Mouse (Mus musculus) hindbrain, embryonic 13.5 days (tissue): Measurements from ENCODE around the gene Mrps27. TPM values are rescaled to one million over a fixed set of nuclear protein-coding genes. Genes with fewer than 3 reads are reported as not detected.

Source experiments
- ATAC-seq: fragments of 200-750 bp; cut with Nextera tagmentation; 2 replicates; pipeline ENCODE4 v1.8.0; 2017; ENCODE audit warnings: moderate TSS enrichment; ENCODE audit not compliant: low FRiP score
- H3K27ac ChIP-seq: fragments of 300-500 bp; sonication (generic); 2 replicates; pipeline ENCODE4 v1.5.1; 2015; ENCODE audit warnings: inconsistent platforms, mild to moderate bottlenecking, moderate library complexity
- H3K27me3 ChIP-seq: fragments of 300-500 bp; sonication (generic); 2 replicates; pipeline ENCODE4 v1.6.1; 2015; ENCODE audit warnings: mild to moderate bottlenecking, inconsistent platforms
- H3K36me3 ChIP-seq: fragments of 300-500 bp; sonication (generic); 2 replicates; pipeline ENCODE4 v1.6.1; 2015; ENCODE audit warnings: mild to moderate bottlenecking, inconsistent platforms
- H3K4me1 ChIP-seq: fragments of 300-500 bp; sonication (generic); replicated peaks from 2 replicates; pipeline ENCODE4 v1.6.1; 2015; ENCODE audit warnings: inconsistent platforms
- H3K4me2 ChIP-seq: fragments of 300-500 bp; sonication (generic); 2 replicates; pipeline ENCODE4 v1.6.1; 2015; ENCODE audit warnings: inconsistent platforms, mild to moderate bottlenecking, moderate library complexity
- H3K4me3 ChIP-seq: fragments of 300-500 bp; sonication (generic); 2 replicates; pipeline ENCODE4 v1.5.1; 2015; ENCODE audit warnings: mild to moderate bottlenecking, inconsistent platforms
- H3K9ac ChIP-seq: fragments of 300-500 bp; sonication (generic); 2 replicates; pipeline ENCODE4 v1.6.1; 2015; ENCODE audit warnings: mild to moderate bottlenecking, inconsistent platforms
- H3K9me3 ChIP-seq: fragments of 300-500 bp; sonication (generic); 2 replicates; pipeline ENCODE4 v1.6.1; 2016; ENCODE audit warnings: inconsistent platforms
- WGBS: fragments of 180-500 bp; shearing (Covaris S2); methylation state at CpG from one replicate; pipeline ENCODE4 v1.1.7; 2015; 5-methylcytosine and 5-hydroxymethylcytosine counted together
- polyA plus RNA-seq: library from polyadenylated mRNA; unstranded; fragments of >200 nt; fragmentation: Nextera tagmentation; extraction: Ambion mirVana; gene quantifications from 2 replicates; pipeline ENCODE4 v1.2.1, GENCODE M21; 2015

The Mrps27 gene
- polyA plus RNA-seq, 1 experiment from 2014 or later, result 35.7 TPM

GRCm38 (mm10) chr13:99355072-99355471, 10.5 kb downstream of the Mrps27 start:
- Histone ChIP-seq H3K27ac (no peak overlapping the region), H3K4me1 (peaks cover 18% of the 10 kb centered on the region), H3K27me3 (no peaks in the 10 kb centered on the region), H3K4me2 (no peak overlapping the region), H3K9me3 (no peaks in the 10 kb centered on the region), H3K9ac (peak overlapping the region; percentile 19; the same call in 1 of the 2 replicates), H3K36me3 (peaks cover 10% of the 10 kb centered on the region), H3K4me3 (no peak overlapping the region)
- ATAC-seq, result no peak
- 91% methylated on average over 6 of the region's 6 CpGs for WGBS

- H3K4me2 ChIP-seq, result no peak overlapping the region
- ATAC-seq, result no peak
- peaks cover 18% of the 10 kb centered on the region for H3K4me1 ChIP-seq
- no peaks in the 10 kb centered on the region for H3K27me3 ChIP-seq
- H3K27ac ChIP-seq, result no peak overlapping the region
- H3K4me3 ChIP-seq, result no peak overlapping the region
- WGBS, result 76% methylated on average over 7 of the region's 7 CpGs
- no peaks in the 10 kb centered on the region for H3K9me3 ChIP-seq
- H3K9ac ChIP-seq, result no peak overlapping the region
- H3K36me3 ChIP-seq, result peaks cover 6% of the 10 kb centered on the region
Observed at GRCm38 (mm10) chr13:99355861-99356260, 11.3 kb downstream of the Mrps27 start.

GRCm38 (mm10) chr13:99356428-99357265, 12.1 kb downstream of the Mrps27 start:
- Histone ChIP-seq H3K36me3 (0 out of 2 replicates have a peak, but pooled peaks cover 1% of the 10 kb centered on the region), H3K9me3 (no peaks in the 10 kb centered on the region), H3K4me1 (peaks cover 18% of the 10 kb centered on the region), H3K9ac (no peak overlapping the region), H3K27ac (no peak overlapping the region), H3K4me2 (no peak overlapping the region), H3K27me3 (no peaks in the 10 kb centered on the region), H3K4me3 (no peak overlapping the region)
- ATAC-seq, result no peak
- 34% methylated on average over 9 of the region's 9 CpGs for WGBS

- Histone ChIP-seq H3K4me3 (no peak overlapping the region), H3K4me1 (peaks cover 12% of the 10 kb centered on the region), H3K27me3 (no peaks in the 10 kb centered on the region), H3K27ac (no peak overlapping the region), H3K9ac (no peak overlapping the region), H3K9me3 (no peaks in the 10 kb centered on the region), H3K4me2 (no peak overlapping the region), H3K36me3 (no peaks in the 10 kb centered on the region)
- peak; percentile 67; the same call in 1 of the 2 replicates for ATAC-seq
- 71% methylated on average over 14 of the region's 14 CpGs for WGBS
Observed at GRCm38 (mm10) chr13:99358921-99359320, 14.3 kb downstream of the Mrps27 start.

GRCm38 (mm10) chr13:99363866-99364265, 19.3 kb downstream of the Mrps27 start:
- H3K4me2 ChIP-seq, result no peak overlapping the region

GRCm38 (mm10) chr13:99366422-99367175, 22.0 kb downstream of the Mrps27 start:
- WGBS, result 89% methylated on average over 5 of the region's 5 CpGs
- H3K27me3 ChIP-seq, result no peaks in the 10 kb centered on the region
- H3K4me2 ChIP-seq, result no peak overlapping the region
- H3K9ac ChIP-seq, result no peak overlapping the region
- H3K4me1 ChIP-seq, result peaks cover 7% of the 10 kb centered on the region; the same call in 1 of the 2 replicates
- peaks cover 13% of the 10 kb centered on the region for H3K36me3 ChIP-seq
- H3K9me3 ChIP-seq, result no peaks in the 10 kb centered on the region
- H3K27ac ChIP-seq, result no peak overlapping the region
- no peak overlapping the region for H3K4me3 ChIP-seq
- ATAC-seq, result no peak

More at GRCm38 (mm10) chr13:99363866-99364265, 19.3 kb downstream of the Mrps27 start:
- peaks cover 13% of the 10 kb centered on the region for H3K36me3 ChIP-seq
- no peak overlapping the region for H3K9ac ChIP-seq
- H3K4me1 ChIP-seq, result peaks cover 8% of the 10 kb centered on the region; the same call in 1 of the 2 replicates
- 33% methylated on average over 4 of the region's 4 CpGs for WGBS
- H3K27ac ChIP-seq, result no peak overlapping the region
- no peaks in the 10 kb centered on the region for H3K9me3 ChIP-seq
- H3K4me3 ChIP-seq, result no peak overlapping the region
- ATAC-seq, result no peak
- H3K27me3 ChIP-seq, result no peaks in the 10 kb centered on the region

- H3K4me1 ChIP-seq, result peaks cover 7% of the 10 kb centered on the region; the same call in 1 of the 2 replicates
- H3K36me3 ChIP-seq, result peaks cover 13% of the 10 kb centered on the region
- no peak overlapping the region for H3K27ac ChIP-seq
- no peak overlapping the region for H3K4me2 ChIP-seq
- ATAC-seq, result no peak
- 84% methylated on average over 12 of the region's 12 CpGs for WGBS
- no peak overlapping the region for H3K4me3 ChIP-seq
- no peaks in the 10 kb centered on the region for H3K9me3 ChIP-seq
- H3K9ac ChIP-seq, result no peak overlapping the region
- H3K27me3 ChIP-seq, result no peaks in the 10 kb centered on the region
Observed at GRCm38 (mm10) chr13:99367554-99368174, 23.1 kb downstream of the Mrps27 start.

- H3K9me3 ChIP-seq, result no peaks in the 10 kb centered on the region
- H3K4me3 ChIP-seq, result no peak overlapping the region
- no peak overlapping the region for H3K9ac ChIP-seq
- peak overlapping the region; percentile 31; the same call in 1 of the 2 replicates for H3K27ac ChIP-seq
- H3K27me3 ChIP-seq, result no peaks in the 10 kb centered on the region
- WGBS, result 47% methylated on average over 12 of the region's 12 CpGs
- no peak overlapping the region for H3K4me2 ChIP-seq
- no peak for ATAC-seq
- H3K36me3 ChIP-seq, result peaks cover 13% of the 10 kb centered on the region
- H3K4me1 ChIP-seq, result peaks cover 7% of the 10 kb centered on the region; the same call in 1 of the 2 replicates
Observed at GRCm38 (mm10) chr13:99369103-99369502, 24.5 kb downstream of the Mrps27 start.

- Histone ChIP-seq H3K9me3 (no peaks in the 10 kb centered on the region), H3K36me3 (peaks cover 2% of the 10 kb centered on the region; the same call in 1 of the 2 replicates), H3K4me1 (peaks cover 7% of the 10 kb centered on the region; the same call in 1 of the 2 replicates), H3K4me3 (no peak overlapping the region), H3K27ac (no peak overlapping the region), H3K4me2 (no peak overlapping the region), H3K9ac (no peak overlapping the region), H3K27me3 (no peaks in the 10 kb centered on the region)
- 83% methylated on average over 5 of the region's 5 CpGs for WGBS
- no peak for ATAC-seq
Observed at GRCm38 (mm10) chr13:99371285-99371684, 26.7 kb downstream of the Mrps27 start.

GRCm38 (mm10) chr13:99373684-99374083, 29.1 kb downstream of the Mrps27 start:
- peaks cover 5% of the 10 kb centered on the region; the same call in 1 of the 2 replicates for H3K4me1 ChIP-seq
- no peak overlapping the region for H3K4me3 ChIP-seq
- no peak overlapping the region for H3K4me2 ChIP-seq
- H3K36me3 ChIP-seq, result no peaks in the 10 kb centered on the region
- H3K27ac ChIP-seq, result no peak overlapping the region
- 83% methylated on average over 7 of the region's 7 CpGs for WGBS
- ATAC-seq, result no peak
- H3K9ac ChIP-seq, result no peak overlapping the region
- H3K9me3 ChIP-seq, result no peaks in the 10 kb centered on the region
- H3K27me3 ChIP-seq, result no peaks in the 10 kb centered on the region

- Histone ChIP-seq H3K9ac (no peak overlapping the region), H3K36me3 (no peaks in the 10 kb centered on the region), H3K9me3 (no peaks in the 10 kb centered on the region), H3K27ac (no peak overlapping the region), H3K4me3 (no peak overlapping the region), H3K27me3 (no peaks in the 10 kb centered on the region), H3K4me2 (no peak overlapping the region), H3K4me1 (no peaks in the 10 kb centered on the region; the same call in 1 of the 2 replicates)
- no peak for ATAC-seq
- WGBS, result 86% methylated on average over 4 of the region's 4 CpGs
Observed at GRCm38 (mm10) chr13:99374191-99374590, 29.6 kb downstream of the Mrps27 start.

- H3K27me3 ChIP-seq, result no peaks in the 10 kb centered on the region
- no peaks in the 10 kb centered on the region for H3K9me3 ChIP-seq
- H3K27ac ChIP-seq, result no peak overlapping the region
- H3K4me1 ChIP-seq, result no peaks in the 10 kb centered on the region
- whole genome bisulfite sequencing, result 35% methylated on average over 6 of the region's 6 CpGs
- H3K36me3 ChIP-seq, result no peaks in the 10 kb centered on the region
- 0 out of 2 replicates have a peak, but pooled peaks have one; percentile 32 for ATAC-seq
- no peak overlapping the region for H3K9ac ChIP-seq
- no peak overlapping the region for H3K4me3 ChIP-seq
- H3K4me2 ChIP-seq, result no peak overlapping the region
Observed at GRCm38 (mm10) chr13:99375550-99375949, 31.0 kb downstream of the Mrps27 start.
